Mouse (Mus musculus) CH12.LX (cell line): ENCODE results near the gene Upp1. TPM values are rescaled to one million over a fixed set of nuclear protein-coding genes. Genes with fewer than 3 reads are reported as not detected.
A peak's percentile ranks its signal among the peaks of the same experiment; 100 is the strongest.

Source experiments
- DNase-seq: peaks from one replicate; pipeline ENCODE4 v3.0.0-alpha.2; 2013; ENCODE audit errors: extremely low read depth
- H3K27ac ChIP-seq: 2 replicates; pipeline ENCODE4 v1.5.1; 2012; ENCODE audit warnings: low read depth, mild to moderate bottlenecking, control low read depth, moderate library complexity; ENCODE audit not compliant: insufficient read depth
- H3K27me3 ChIP-seq: replicated peaks from 2 replicates; pipeline ENCODE3; 2012; ENCODE audit warnings: inconsistent platforms
- H3K36me3 ChIP-seq, 2 experiments: replicated peaks in 1 of 2; 2 replicates each; pipeline versions ENCODE3 to v1.6.1; 2012; ENCODE audit warnings: inconsistent platforms in 1 of 2, low read length in 1 of 2, mild to moderate bottlenecking in 1 of 2, mixed read lengths in 1 of 2, moderate library complexity in 1 of 2; ENCODE audit not compliant: control insufficient read depth in 1 of 2, insufficient read depth in 1 of 2
- H3K4me1 ChIP-seq, 2 experiments: 2 replicates each; pipeline ENCODE4 v1.6.1; 2012; ENCODE audit warnings: inconsistent platforms in 1 of 2, moderate library complexity in 1 of 2; ENCODE audit not compliant: insufficient read depth in 2 of 2, control insufficient read depth in 1 of 2
- H3K4me2 ChIP-seq: 2 replicates; pipeline ENCODE4 v1.6.1; 2012; ENCODE audit warnings: low read depth, mild to moderate bottlenecking, control low read depth; ENCODE audit not compliant: poor library complexity, insufficient read depth, severe bottlenecking
- H3K4me3 ChIP-seq, 3 experiments: fragments of 150-350 bp in 1 of 3; sonication (generic) in 1 of 3; replicated peaks in 1 of 3; 2 replicates each; pipeline versions ENCODE3 to v1.5.1; 2011 to 2012; ENCODE audit warnings: low read depth in 2 of 3, low read length in 2 of 3, mild to moderate bottlenecking in 2 of 3, moderate library complexity in 2 of 3, control low read depth in 1 of 3, improper control_type of control experiment in 1 of 3, inconsistent platforms in 1 of 3, mixed read lengths in 1 of 3; ENCODE audit not compliant: poor library complexity in 1 of 3
- H3K79me2 ChIP-seq: replicated peaks from 2 replicates; pipeline ENCODE4 v1.6.1; 2012; ENCODE audit warnings: mild to moderate bottlenecking, moderate library complexity; ENCODE audit not compliant: control insufficient read depth, poor library complexity, insufficient read depth, severe bottlenecking; ENCODE audit errors: extremely low read depth
- H3K9ac ChIP-seq: 2 replicates; pipeline ENCODE4 v1.6.1; 2012; ENCODE audit warnings: low read depth, mild to moderate bottlenecking, control low read depth, moderate library complexity; ENCODE audit not compliant: insufficient read depth
- H3K9me3 ChIP-seq: replicated peaks from 2 replicates; pipeline ENCODE3; 2012; ENCODE audit warnings: low read length, inconsistent platforms, mixed read lengths
- BHLHE40 ChIP-seq: IDR thresholded peaks from 2 replicates; pipeline ENCODE4 v1.6.1; 2011; ENCODE audit warnings: mild to moderate bottlenecking, low read depth, low read length, improper control_type of control experiment
- CHD2 ChIP-seq: IDR thresholded peaks from 2 replicates; pipeline ENCODE4 v1.6.1; 2011; ENCODE audit warnings: low read length, improper control_type of control experiment
- E2F4 ChIP-seq: IDR thresholded peaks from 2 replicates; pipeline ENCODE4 v1.6.1; 2011; ENCODE audit warnings: low read depth, low read length, improper control_type of control experiment; ENCODE audit not compliant: insufficient replicate concordance
- EP300 ChIP-seq: IDR thresholded peaks from 2 replicates; pipeline ENCODE4 v1.6.1; 2011; ENCODE audit warnings: low read length, improper control_type of control experiment
- GABPA ChIP-seq: IDR thresholded peaks from 2 replicates; pipeline ENCODE4 v1.6.1; 2012; ENCODE audit warnings: low read depth, low read length, improper control_type of control experiment, inconsistent platforms; ENCODE audit not compliant: insufficient replicate concordance
- JUN ChIP-seq: IDR thresholded peaks from 2 replicates; pipeline ENCODE4 v1.6.1; 2011; ENCODE audit warnings: low read depth, mild to moderate bottlenecking, low read length, improper control_type of control experiment, moderate library complexity; ENCODE audit not compliant: insufficient read depth
- KAT2A ChIP-seq: IDR thresholded peaks from 2 replicates; pipeline ENCODE4 v1.6.1; 2012; ENCODE audit warnings: low read length, improper control_type of control experiment, inconsistent platforms; ENCODE audit not compliant: insufficient replicate concordance
- MAFK ChIP-seq: IDR thresholded peaks from 2 replicates; pipeline ENCODE4 v1.6.1; 2011; ENCODE audit warnings: low read length, improper control_type of control experiment; ENCODE audit not compliant: insufficient replicate concordance
- MXI1 ChIP-seq: IDR thresholded peaks from 2 replicates; pipeline ENCODE4 v1.6.1; 2011; ENCODE audit warnings: mild to moderate bottlenecking, low read depth, low read length, improper control_type of control experiment
- NRF1 ChIP-seq: IDR thresholded peaks from 2 replicates; pipeline ENCODE4 v1.6.1; 2014; ENCODE audit warnings: low read depth, mild to moderate bottlenecking, inconsistent platforms, low read length, improper control_type of control experiment, moderate library complexity
- RCOR1 ChIP-seq: conservative IDR thresholded peaks from 2 replicates; pipeline ENCODE4 v1.6.1; 2012; ENCODE audit warnings: low read depth, mild to moderate bottlenecking, inconsistent platforms, low read length, improper control_type of control experiment
- SIN3A ChIP-seq: IDR thresholded peaks from 2 replicates; pipeline ENCODE4 v1.6.1; 2012; ENCODE audit warnings: low read length, improper control_type of control experiment, inconsistent platforms
- SMC3 ChIP-seq: IDR thresholded peaks from 2 replicates; pipeline ENCODE4 v1.6.1; 2011; ENCODE audit warnings: low read depth, low read length, improper control_type of control experiment
- TBP ChIP-seq: conservative IDR thresholded peaks from 2 replicates; pipeline ENCODE4 v1.6.1; 2011; ENCODE audit warnings: low read depth, low read length, improper control_type of control experiment
- ZNF384 ChIP-seq: IDR thresholded peaks from 2 replicates; pipeline ENCODE4 v1.6.1; 2012; ENCODE audit warnings: low read depth, low read length, improper control_type of control experiment, inconsistent platforms
- dilution Hi-C: fragments of 300-500 bp; cut with MboI; formaldehyde crosslinking; loops from 2 replicates; pipeline ENCODE4 v1.14.3; 2020; ENCODE audit warnings: low sequenced_read_pairs; ENCODE audit not compliant: extremely low pct_unique_long_range_greater_than_20kb, extremely low pct_ligation_motif_present
- in situ Hi-C: fragments of 300-500 bp; cut with MboI; formaldehyde crosslinking; loops from 3 replicates; pipeline ENCODE4 v1.14.3; 2019; ENCODE audit warnings: low sequenced_read_pairs, low pct_ligation_motif_present, low pct_unique_long_range_greater_than_20kb, mixed read lengths
- polyA plus RNA-seq: library from polyadenylated mRNA; unstranded; fragments of >175 nt; gene quantifications from 2 replicates; pipeline ENCODE4 v1.2.1, GENCODE M21; 2012; ENCODE audit warnings: low read depth; ENCODE audit not compliant: insufficient read length
- total RNA-seq, 2 experiments: library from RNA; depleted of rRNA; stranded (reverse); fragments of 300-350 nt in 1 of 2; fragments of >200 nt in 1 of 2; gene quantifications; 2 replicates each; pipeline ENCODE4 v1.2.3; 2012 to 2014

Gene Upp1
- total and polyA plus RNA-seq, 3 experiments: 0.21 TPM; not detected in 2

DNA sequence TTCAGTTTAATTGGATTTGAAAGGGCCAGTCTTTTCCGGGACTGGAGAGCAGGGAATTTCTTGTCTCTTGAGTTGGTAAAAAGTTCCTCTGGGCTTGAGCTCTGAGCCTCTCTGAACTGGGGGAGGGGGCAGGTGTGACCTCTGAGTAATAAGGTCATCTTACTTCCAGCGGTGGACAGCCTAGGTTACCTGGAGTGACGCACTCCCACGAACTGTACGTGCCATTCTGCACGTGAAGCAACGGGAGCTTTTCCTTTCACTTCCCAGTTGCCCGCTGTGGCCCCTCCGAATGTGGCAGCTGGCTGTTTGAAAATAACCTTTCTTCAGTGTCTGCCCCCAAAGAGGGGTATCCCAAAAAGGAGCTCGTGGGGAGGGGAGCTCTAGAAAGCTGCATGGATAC lies 1.8 kb upstream of the Upp1 start:
- in situ Hi-C loops: no loop called here
- Histone ChIP-seq H3K79me2 (no peaks in the 10 kb centered on the region), H3K9ac (no peak overlapping the region), H3K4me2 (peak overlapping the region; percentile 87), H3K9me3 (no peaks in the 10 kb centered on the region), H3K36me3 (no peaks in the 10 kb centered on the region), H3K4me1 (peaks cover 2 to 4% of the 10 kb centered on the region in 2 experiments; a peak in 2 of 4 replicates), H3K4me3 (no peak overlapping the region), H3K27ac (no peak overlapping the region), H3K27me3 (peaks cover 79% of the 10 kb centered on the region)
- TF ChIP-seq BHLHE40: peak; percentile 75
- no peak for TF ChIP-seq EP300
- dilution Hi-C loops: no loop called here
- no peak for DNase-seq

DNA sequence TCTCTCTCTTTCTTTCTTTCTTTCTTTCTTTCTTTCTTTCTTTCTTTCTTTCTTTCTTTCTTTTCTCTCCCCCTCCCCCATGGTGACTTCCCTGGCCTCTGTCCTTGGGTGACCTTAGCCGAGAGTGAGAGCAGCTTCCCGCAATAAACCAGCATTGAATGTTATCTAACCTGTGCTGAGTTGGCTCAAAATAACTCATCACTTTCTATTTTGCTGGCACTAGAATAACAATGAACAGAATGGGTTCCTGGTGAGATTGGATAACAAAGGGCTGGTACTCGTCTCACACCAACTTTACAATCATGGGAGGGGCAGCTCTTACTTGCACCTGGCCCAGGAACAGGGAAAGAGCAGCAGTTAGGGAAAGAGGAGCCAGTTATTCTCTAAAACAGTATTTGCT lies 987 bp upstream of the Upp1 start:
- Histone ChIP-seq H3K9me3 (no peaks in the 10 kb centered on the region), H3K4me1 (peaks cover 2 to 4% of the 10 kb centered on the region in 2 experiments; a peak in 2 of 4 replicates), H3K9ac (no peak overlapping the region), H3K36me3 (no peaks in the 10 kb centered on the region), H3K27ac (no peak overlapping the region), H3K27me3 (peaks cover 83% of the 10 kb centered on the region), H3K4me3 (no peak overlapping the region), H3K79me2 (no peaks in the 10 kb centered on the region), H3K4me2 (peak overlapping the region; percentile 95)
- dilution Hi-C loops (no loop called here), in situ Hi-C loops (no loop called here)
- no peak for TF ChIP-seq SMC3
- no peak for TF ChIP-seq GABPA
- no peak for TF ChIP-seq SIN3A
- no peak for TF ChIP-seq CHD2
- DNase-seq: no peak

- peak overlapping the region; percentile 95 for H3K4me2 ChIP-seq
- H3K36me3 ChIP-seq: no peaks in the 10 kb centered on the region
- H3K79me2 ChIP-seq: no peaks in the 10 kb centered on the region
- 0 out of 2 replicates have a peak overlapping the region, but pooled peaks have one; percentile 15 for H3K9ac ChIP-seq
- peak overlapping the region in 2 of 3 experiments; percentile 3 to 50 for H3K4me3 ChIP-seq
- dilution Hi-C loops (no loop called here), in situ Hi-C loops (no loop called here)
- no peak overlapping the region for H3K27ac ChIP-seq
- H3K4me1 ChIP-seq: peaks cover 2 to 4% of the 10 kb centered on the region in 2 experiments; a peak in 2 of 4 replicates
- TF ChIP-seq JUN: no peak
- 0 out of 2 replicates have a peak, but pooled peaks have one; percentile 21 for TF ChIP-seq MXI1
- no peak for TF ChIP-seq SMC3
- no peak for TF ChIP-seq MAFK
- TF ChIP-seq E2F4: no peak
- no peak for TF ChIP-seq KAT2A
- no peak for TF ChIP-seq RCOR1
- peak; percentile 15; the same call in 1 of the 2 replicates for TF ChIP-seq ZNF384
- TF ChIP-seq TBP: no peak
- peak; percentile 51; the same call in 1 of the 2 replicates for TF ChIP-seq NRF1
- DNase-seq: no peak
- no peaks in the 10 kb centered on the region for H3K9me3 ChIP-seq
- peaks cover 82% of the 10 kb centered on the region for H3K27me3 ChIP-seq
Observed at GRCm38 (mm10) chr11:9117358-9118049, 399 bp upstream of the Upp1 start.
